Mouse (Mus musculus) MEL (cell line): ENCODE results near the gene Trappc10. TPM values are rescaled to one million over a fixed set of nuclear protein-coding genes. Genes with fewer than 3 reads are reported as not detected.

Source experiments
- DNase-seq: peaks from one replicate; pipeline ENCODE4 v3.0.0; 2011; ENCODE audit warnings: low read depth, low spot score
- H3K27ac ChIP-seq: 2 replicates; pipeline ENCODE4 v1.5.1; 2012; ENCODE audit warnings: low read depth, mild to moderate bottlenecking, control low read depth, low read length, moderate library complexity; ENCODE audit not compliant: control insufficient read depth
- H3K27me3 ChIP-seq, 2 experiments: fragments of 150-350 bp in 1 of 2; sonication (generic) in 1 of 2; 2 replicates each; pipeline ENCODE4 v1.6.1; 2012; ENCODE audit warnings: low read length in 2 of 2, mild to moderate bottlenecking in 2 of 2, improper control_type of control experiment in 1 of 2, moderate library complexity in 1 of 2; ENCODE audit not compliant: insufficient read depth in 2 of 2, control insufficient read depth in 1 of 2
- H3K36me3 ChIP-seq, 2 experiments: 2 replicates each; pipeline ENCODE4 v1.6.1; 2012 to 2014; ENCODE audit warnings: low read length in 2 of 2, improper control_type of control experiment in 1 of 2, inconsistent platforms in 1 of 2, mild to moderate bottlenecking in 1 of 2; ENCODE audit not compliant: insufficient read depth in 2 of 2, control insufficient read depth in 1 of 2
- H3K4me1 ChIP-seq, 2 experiments: fragments of 150-350 bp in 1 of 2; sonication (generic) in 1 of 2; 2 replicates each; pipeline ENCODE4 v1.6.1; 2012; ENCODE audit warnings: low read length in 2 of 2, improper control_type of control experiment in 1 of 2, mild to moderate bottlenecking in 1 of 2; ENCODE audit not compliant: insufficient read depth in 2 of 2, control insufficient read depth in 1 of 2
- H3K4me3 ChIP-seq, 2 experiments: fragments of 150-350 bp in 1 of 2; sonication (generic) in 1 of 2; 2 replicates each; pipeline ENCODE4 v1.5.1; 2012; ENCODE audit warnings: low read depth in 2 of 2, low read length in 2 of 2, mild to moderate bottlenecking in 2 of 2, moderate library complexity in 2 of 2, control low read depth in 1 of 2, improper control_type of control experiment in 1 of 2; ENCODE audit not compliant: control insufficient read depth in 1 of 2, insufficient read depth in 1 of 2
- H3K79me2 ChIP-seq: 2 replicates; pipeline ENCODE4 v1.6.1; 2012; ENCODE audit warnings: mild to moderate bottlenecking, low read length, moderate library complexity; ENCODE audit not compliant: control insufficient read depth, poor library complexity, insufficient read depth
- H3K9ac ChIP-seq: 2 replicates; pipeline ENCODE4 v1.6.1; 2012; ENCODE audit warnings: low read depth, mild to moderate bottlenecking, control low read depth, low read length, moderate library complexity; ENCODE audit not compliant: control insufficient read depth, poor library complexity, severe bottlenecking
- H3K9me3 ChIP-seq: fragments of 150-350 bp; sonication (generic); replicated peaks from 2 replicates; pipeline ENCODE4 v1.6.1; 2012; ENCODE audit warnings: mild to moderate bottlenecking, low read length, improper control_type of control experiment, moderate library complexity; ENCODE audit not compliant: insufficient read depth
- BHLHE40 ChIP-seq: IDR thresholded peaks from 2 replicates; pipeline ENCODE4 v1.6.1; 2012; ENCODE audit warnings: low read depth, mild to moderate bottlenecking, inconsistent platforms, low read length, improper control_type of control experiment, borderline replicate concordance
- CHD1 ChIP-seq: IDR thresholded peaks from 2 replicates; pipeline ENCODE4 v1.6.1; 2012; ENCODE audit warnings: low read depth, mild to moderate bottlenecking, inconsistent platforms, low read length, improper control_type of control experiment
- CHD2 ChIP-seq: IDR thresholded peaks from 2 replicates; pipeline ENCODE4 v1.6.1; 2011; ENCODE audit warnings: low read length, improper control_type of control experiment
- CTCF ChIP-seq, 3 experiments: IDR thresholded peaks in 2 of 3; conservative IDR thresholded peaks in 1 of 3; 2 replicates each; pipeline ENCODE4 v1.5.1; 2011 to 2012; ENCODE audit warnings: low read length in 3 of 3, low read depth in 2 of 3, mild to moderate bottlenecking in 2 of 3, improper control_type of control experiment in 1 of 3, inconsistent platforms in 1 of 3, mixed read lengths in 1 of 3, moderate library complexity in 1 of 3; ENCODE audit not compliant: control insufficient read depth in 1 of 3, insufficient read depth in 1 of 3, poor library complexity in 1 of 3, severe bottlenecking in 1 of 3
- ELF1 ChIP-seq: IDR thresholded peaks from 2 replicates; pipeline ENCODE4 v1.6.1; 2014; ENCODE audit warnings: low read depth, mild to moderate bottlenecking, inconsistent platforms, low read length, improper control_type of control experiment, moderate library complexity
- HCFC1 ChIP-seq: IDR thresholded peaks from 2 replicates; pipeline ENCODE4 v1.6.1; 2012; ENCODE audit warnings: low read depth, mild to moderate bottlenecking, inconsistent platforms, low read length, improper control_type of control experiment, moderate library complexity
- JUND ChIP-seq: IDR thresholded peaks from 2 replicates; pipeline ENCODE4 v1.6.1; 2011; ENCODE audit warnings: low read depth, mild to moderate bottlenecking, improper control_type of control experiment, low read length
- MAFK ChIP-seq: IDR thresholded peaks from 2 replicates; pipeline ENCODE4 v1.6.1; 2011; ENCODE audit warnings: low read depth, mild to moderate bottlenecking, low read length, improper control_type of control experiment, borderline replicate concordance
- MAX ChIP-seq: IDR thresholded peaks from 2 replicates; pipeline ENCODE4 v1.6.1; 2011; ENCODE audit warnings: low read length, improper control_type of control experiment
- MAZ ChIP-seq: IDR thresholded peaks from 2 replicates; pipeline ENCODE4 v1.6.1; 2012; ENCODE audit warnings: low read depth, mild to moderate bottlenecking, inconsistent platforms, low read length, improper control_type of control experiment
- MEF2A ChIP-seq: IDR thresholded peaks from 2 replicates; pipeline ENCODE4 v1.6.1; 2014; ENCODE audit warnings: low read depth, mild to moderate bottlenecking, inconsistent platforms, low read length, improper control_type of control experiment; ENCODE audit not compliant: poor library complexity, insufficient replicate concordance, severe bottlenecking; ENCODE audit errors: extremely low read depth
- MXI1 ChIP-seq: IDR thresholded peaks from 2 replicates; pipeline ENCODE4 v1.6.1; 2011; ENCODE audit warnings: mild to moderate bottlenecking, low read depth, low read length, improper control_type of control experiment
- MYB ChIP-seq: IDR thresholded peaks from 2 replicates; pipeline ENCODE4 v1.6.1; 2011; ENCODE audit warnings: mild to moderate bottlenecking, low read depth, low read length, improper control_type of control experiment
- MYC ChIP-seq: IDR thresholded peaks from 2 replicates; pipeline ENCODE4 v1.6.1; 2011; ENCODE audit warnings: low read depth, mild to moderate bottlenecking, low read length, improper control_type of control experiment, moderate library complexity
- NRF1 ChIP-seq: IDR thresholded peaks from 2 replicates; pipeline ENCODE4 v1.6.1; 2014; ENCODE audit warnings: low read depth, mild to moderate bottlenecking, inconsistent platforms, low read length, improper control_type of control experiment, moderate library complexity; ENCODE audit not compliant: poor library complexity, insufficient read depth, severe bottlenecking
- POLR2A ChIP-seq, 2 experiments: IDR thresholded peaks; 2 replicates each; pipeline ENCODE4 v1.6.1; 2011 to 2012; ENCODE audit warnings: low read length in 2 of 2, mild to moderate bottlenecking in 2 of 2, control low read depth in 1 of 2, improper control_type of control experiment in 1 of 2, low read depth in 1 of 2, moderate library complexity in 1 of 2; ENCODE audit not compliant: control insufficient read depth in 1 of 2, insufficient read depth in 1 of 2, poor library complexity in 1 of 2
- POLR2AphosphoS2 ChIP-seq: IDR thresholded peaks from 2 replicates; pipeline ENCODE4 v1.6.1; 2011; ENCODE audit warnings: low read length, improper control_type of control experiment
- POLR2AphosphoS5 ChIP-seq: IDR thresholded peaks from 2 replicates; pipeline ENCODE4 v1.6.1; 2012; ENCODE audit warnings: low read depth, borderline replicate concordance, mild to moderate bottlenecking, inconsistent platforms, low read length, moderate library complexity, mixed read lengths
- RAD21 ChIP-seq: IDR thresholded peaks from 2 replicates; pipeline ENCODE4 v1.6.1; 2011; ENCODE audit warnings: mild to moderate bottlenecking, low read depth, low read length, improper control_type of control experiment
- RCOR1 ChIP-seq: IDR thresholded peaks from 2 replicates; pipeline ENCODE4 v1.6.1; 2012; ENCODE audit warnings: low read depth, mild to moderate bottlenecking, inconsistent platforms, low read length, improper control_type of control experiment
- SIN3A ChIP-seq: IDR thresholded peaks from 2 replicates; pipeline ENCODE4 v1.6.1; 2012; ENCODE audit warnings: low read length, improper control_type of control experiment, inconsistent platforms
- SMC3 ChIP-seq: IDR thresholded peaks from 2 replicates; pipeline ENCODE4 v1.6.1; 2011; ENCODE audit warnings: low read depth, low read length, improper control_type of control experiment
- TBP ChIP-seq: IDR thresholded peaks from 2 replicates; pipeline ENCODE4 v1.8.0; 2011; ENCODE audit warnings: low read depth, low read length, improper control_type of control experiment
- TCF12 ChIP-seq: IDR thresholded peaks from 2 replicates; pipeline ENCODE4 v1.6.1; 2014; ENCODE audit warnings: low read depth, mild to moderate bottlenecking, inconsistent platforms, low read length, improper control_type of control experiment, moderate library complexity
- USF1 ChIP-seq: IDR thresholded peaks from 2 replicates; pipeline ENCODE4 v1.6.1; 2014; ENCODE audit warnings: low read depth, mild to moderate bottlenecking, inconsistent platforms, low read length, improper control_type of control experiment, moderate library complexity
- USF2 ChIP-seq, 2 experiments: IDR thresholded peaks; 2 replicates each; pipeline ENCODE4 v1.6.1; 2011 to 2012; ENCODE audit warnings: improper control_type of control experiment in 2 of 2, low read length in 2 of 2, borderline replicate concordance in 1 of 2, inconsistent platforms in 1 of 2, low read depth in 1 of 2, mild to moderate bottlenecking in 1 of 2; ENCODE audit not compliant: insufficient read depth in 1 of 2
- ZC3H11A ChIP-seq: IDR thresholded peaks from 2 replicates; pipeline ENCODE4 v1.6.1; 2012; ENCODE audit warnings: low read depth, mild to moderate bottlenecking, inconsistent platforms, low read length, improper control_type of control experiment
- ZKSCAN1 ChIP-seq: IDR thresholded peaks from 2 replicates; pipeline ENCODE4 v1.6.1; 2012; ENCODE audit warnings: low read depth, mild to moderate bottlenecking, inconsistent platforms, low read length, improper control_type of control experiment, moderate library complexity
- ZNF384 ChIP-seq: IDR thresholded peaks from 2 replicates; pipeline ENCODE4 v1.6.1; 2012; ENCODE audit warnings: low read depth, mild to moderate bottlenecking, inconsistent platforms, low read length, improper control_type of control experiment
- polyA plus RNA-seq, 2 experiments: library from polyadenylated mRNA; stranded (reverse) in 1 of 2; unstranded in 1 of 2; fragments of >175 nt in 1 of 2; fragments of >200 nt in 1 of 2; gene quantifications; 2 replicates each; pipeline versions ENCODE4 v1.2.1 to v1.2.4; 2012; ENCODE audit warnings: low replicate concordance in 2 of 2, low read depth in 1 of 2; ENCODE audit not compliant: insufficient read length in 2 of 2, insufficient read depth in 1 of 2, missing spikeins in 1 of 2
- total RNA-seq: library from RNA; depleted of rRNA; stranded (reverse); fragments of 300-350 nt; gene quantifications from 2 replicates; pipeline ENCODE4 v1.2.3, GENCODE M21; 2012

Trappc10 gene
- total and polyA plus RNA-seq, 3 experiments = 26.1 to 35.5 TPM; not detected in 1

- Histone ChIP-seq H3K27ac (no peak overlapping the region), H3K4me1 (no peaks in the 10 kb centered on the region), H3K36me3 (no peaks in the 10 kb centered on the region), H3K27me3 (no peaks in the 10 kb centered on the region), H3K9me3 (no peaks in the 10 kb centered on the region), H3K4me3 (peak overlapping the region; percentile 42 to 48), H3K79me2 (no peaks in the 10 kb centered on the region), H3K9ac (peak overlapping the region; percentile 13)
- TF ChIP-seq TBP = no peak
- no peak; the same call in 1 of the 2 replicates for TF ChIP-seq POLR2AphosphoS2
- 0 out of 2 replicates have a peak, but pooled peaks have one; percentile 18 for TF ChIP-seq BHLHE40
- 0 out of 2 replicates have a peak, but pooled peaks have one; percentile 26 for TF ChIP-seq SIN3A
- peak; percentile 92 for TF ChIP-seq SMC3
- TF ChIP-seq POLR2A (IDR thresholded peaks at IDR 0.05; ENCODE audit: control insufficient read depth in 1 of 2, insufficient read depth in 1 of 2, low read depth in 1 of 2, low read length in 2 of 2, poor library complexity in 1 of 2) = peak in 1 of 2 experiments; percentile 25; a peak in 1 of 4 replicates
- TF ChIP-seq ZC3H11A = peak; percentile 77
- TF ChIP-seq RAD21 = peak; percentile 89
- 0 out of 2 replicates have a peak, but pooled peaks have one; percentile 31 for TF ChIP-seq HCFC1
- peak; percentile 80 to 97 (median 91) for TF ChIP-seq CTCF (IDR thresholded peaks at IDR 0.05 in 2 of 3, conservative IDR thresholded peaks at IDR 0.05 in 1 of 3; ENCODE audit: control insufficient read depth in 1 of 3, insufficient read depth in 1 of 3, low read depth in 2 of 3, low read length in 3 of 3, poor library complexity in 1 of 3, severe bottlenecking in 1 of 3)
- DNase-seq = peak; percentile 83
These were observed 84.5 kb downstream of the Trappc10 start for GRCm38 (mm10) chr10:78159906-78160305.

- H3K9ac ChIP-seq = peak overlapping the region; percentile 13
- H3K27me3 ChIP-seq = no peaks in the 10 kb centered on the region
- H3K27ac ChIP-seq = no peak overlapping the region
- H3K79me2 ChIP-seq = no peaks in the 10 kb centered on the region
- no peaks in the 10 kb centered on the region for H3K9me3 ChIP-seq
- no peaks in the 10 kb centered on the region for H3K36me3 ChIP-seq
- no peaks in the 10 kb centered on the region for H3K4me1 ChIP-seq
- DNase-seq = peak; percentile 65
- peak overlapping the region; percentile 42 to 48 for H3K4me3 ChIP-seq
- no peak for TF ChIP-seq ZKSCAN1
- no peak for TF ChIP-seq TCF12
- TF ChIP-seq MAZ = no peak
- no peak for TF ChIP-seq POLR2AphosphoS5
- TF ChIP-seq NRF1 = peak; percentile 50; the same call in 1 of the 2 replicates
- no peak for TF ChIP-seq CTCF (IDR thresholded peaks at IDR 0.05 in 2 of 3, conservative IDR thresholded peaks at IDR 0.05 in 1 of 3; ENCODE audit: control insufficient read depth in 1 of 3, insufficient read depth in 1 of 3, low read depth in 2 of 3, low read length in 3 of 3, poor library complexity in 1 of 3, severe bottlenecking in 1 of 3)
- no peak for TF ChIP-seq TBP
- no peak for TF ChIP-seq MEF2A
- TF ChIP-seq HCFC1 = no peak
- TF ChIP-seq CHD1 = no peak
- TF ChIP-seq ELF1 = no peak
- TF ChIP-seq MYC = no peak
- no peak for TF ChIP-seq ZNF384
- TF ChIP-seq USF1 = no peak
- no peak for TF ChIP-seq POLR2A (IDR thresholded peaks at IDR 0.05; ENCODE audit: control insufficient read depth in 1 of 2, insufficient read depth in 1 of 2, low read depth in 1 of 2, low read length in 2 of 2, poor library complexity in 1 of 2)
- TF ChIP-seq MAX = no peak
- TF ChIP-seq RAD21 = no peak
- TF ChIP-seq JUND = no peak
- no peak for TF ChIP-seq RCOR1
- no peak for TF ChIP-seq ZC3H11A
- peak; percentile 48 for TF ChIP-seq MXI1
- no peak for TF ChIP-seq MAFK
- no peak for TF ChIP-seq CHD2
- TF ChIP-seq USF2 (IDR thresholded peaks at IDR 0.05; ENCODE audit: borderline replicate concordance in 1 of 2, insufficient read depth in 1 of 2, low read depth in 1 of 2, low read length in 2 of 2) = no peak
- TF ChIP-seq MYB = no peak
These were observed 85.1 kb downstream of the Trappc10 start for GRCm38 (mm10) chr10:78159252-78159878.
